Mouse (Mus musculus) brain, adult 10 weeks (tissue): ENCODE data around the gene Kcnt2. TPM values are rescaled to one million over a fixed set of nuclear protein-coding genes. Genes with fewer than 3 reads are reported as not detected.

Source experiments
- polyA plus RNA-seq: library from polyadenylated mRNA; stranded (reverse); fragments of 350-450 nt; fragmentation: Illumina TruSeq; extraction: RNeasy Lipid Tissue Mini Kit (QIAGEN cat#74804); gene quantifications from one replicate; pipeline ENCODE4 v1.2.3, GENCODE M21; 2015; ENCODE audit warnings: low read depth, low replicate concordance

The Kcnt2 gene
- 18.8 TPM for polyA plus RNA-seq

DNA sequence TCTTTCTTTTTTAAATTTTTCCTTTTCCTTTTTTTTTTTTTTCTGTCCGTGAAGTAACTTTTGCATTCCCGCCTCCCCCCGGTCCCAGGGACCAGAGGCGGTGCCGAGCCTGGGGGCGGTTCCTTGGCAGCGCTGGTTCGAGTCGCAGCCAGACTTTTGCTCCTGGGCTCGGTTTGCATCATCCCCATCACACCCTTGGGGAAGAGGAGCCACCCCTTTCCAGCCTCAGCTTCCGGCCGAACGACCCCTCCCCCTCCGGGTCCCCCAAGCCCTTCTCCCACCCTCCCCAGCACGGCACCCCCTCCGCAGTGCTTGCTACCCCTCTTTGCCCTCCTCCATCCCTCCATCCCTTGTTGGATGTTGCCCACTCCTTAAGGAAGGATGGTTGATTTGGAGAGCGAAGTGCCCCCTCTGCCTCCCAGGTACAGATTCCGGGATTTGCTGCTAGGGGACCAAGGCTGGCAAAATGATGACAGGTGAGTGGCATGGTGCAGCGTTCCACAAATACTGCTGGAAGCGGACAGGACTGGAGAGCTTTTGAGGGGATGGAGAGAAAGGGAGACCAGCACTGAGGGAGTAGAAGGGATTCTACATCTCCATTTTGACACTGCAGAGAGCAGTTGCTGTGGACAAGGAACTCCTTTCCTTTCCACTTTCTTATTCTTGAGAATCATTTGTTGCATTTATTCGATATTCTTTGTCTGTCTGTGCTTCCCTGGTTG is at the start of gene Kcnt2:
Gene Kcnt2, plus strand, starts transcription at position 283 of the 722 bp plus-strand sequence.

Other genes starting within 250 kb of the Kcnt2 start
- 19.6 TPM for gene Cfh, start 62.4 kb upstream of the Kcnt2 start, polyA plus RNA-seq